Mouse (Mus musculus): ENCODE measurements around the gene Thbd. TPM values are rescaled to one million over a fixed set of nuclear protein-coding genes. Genes with fewer than 3 reads are reported as not detected.

Thbd gene
- total RNA-seq (2021): 10 to 100 TPM; 20.5 to 34.7 TPM
- long read RNA-seq, experiment 1, transcript Thbd-201 (1 exons, 3,723 nt): major isoform, 11 of 11 reads
- long read RNA-seq, experiment 1, partial matches to known transcripts: 0 of 11 reads
- long read RNA-seq, experiment 1, other reads (novel, unspliced or antisense): 0 of 11 reads
- long read RNA-seq, experiment 2, partial matches to known transcripts: 0 of 4 reads
- long read RNA-seq, experiment 2, other reads (novel, unspliced or antisense): 0 of 4 reads

- DNase-seq: peak; percentile 78
These were observed at the start of gene Thbd for GRCm38 (mm10) chr2:148407870-148408760. Gene Thbd, minus strand, starts transcription at chr2:148408188.

DNA sequence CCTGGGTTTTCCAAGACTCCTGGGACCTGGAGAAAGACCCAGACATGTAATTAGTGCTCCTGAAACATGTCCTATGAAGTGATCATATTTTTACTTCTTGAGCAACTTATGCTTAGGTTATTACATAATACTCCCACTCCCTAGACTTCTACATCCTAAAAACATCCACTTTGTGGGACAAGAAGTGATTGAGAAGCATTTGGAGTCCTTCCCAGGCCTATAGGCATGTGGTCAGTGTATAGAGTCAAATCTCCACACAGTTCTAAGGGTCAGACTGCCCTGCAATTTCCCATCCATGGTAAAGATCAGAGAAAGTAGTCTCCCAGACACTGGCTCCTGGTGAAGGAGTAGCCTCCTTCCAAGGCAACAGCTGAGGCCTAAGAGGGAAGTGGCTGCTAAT is 47.4 kb upstream of the Thbd start:
- DNase-seq: no peak

GRCm38 (mm10) chr2:148454014-148454542 is 46.1 kb upstream of the Thbd start:
- DNase-seq: no peak

DNA sequence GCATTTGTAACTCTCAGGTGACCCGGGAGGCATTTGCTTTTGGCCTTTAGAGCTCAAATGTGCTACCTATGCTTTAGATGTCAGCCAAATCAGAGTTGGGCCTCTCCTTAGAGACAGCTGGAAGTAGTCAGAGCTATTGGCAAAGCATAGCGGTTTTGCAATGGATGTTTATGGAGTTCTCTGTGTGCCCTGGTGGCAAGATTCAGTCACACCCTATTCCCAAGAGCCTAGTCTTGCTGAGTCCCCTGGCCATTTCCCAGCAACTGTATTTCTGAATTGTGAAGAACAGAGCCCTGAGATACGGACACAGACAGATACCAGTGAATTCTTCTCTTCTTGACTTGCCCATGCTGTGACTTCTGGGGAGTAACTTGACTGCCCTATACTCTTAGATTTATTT is 45.1 kb upstream of the Thbd start:
- peak in 1 of 2 experiments; percentile 17 for DNase-seq

DNA sequence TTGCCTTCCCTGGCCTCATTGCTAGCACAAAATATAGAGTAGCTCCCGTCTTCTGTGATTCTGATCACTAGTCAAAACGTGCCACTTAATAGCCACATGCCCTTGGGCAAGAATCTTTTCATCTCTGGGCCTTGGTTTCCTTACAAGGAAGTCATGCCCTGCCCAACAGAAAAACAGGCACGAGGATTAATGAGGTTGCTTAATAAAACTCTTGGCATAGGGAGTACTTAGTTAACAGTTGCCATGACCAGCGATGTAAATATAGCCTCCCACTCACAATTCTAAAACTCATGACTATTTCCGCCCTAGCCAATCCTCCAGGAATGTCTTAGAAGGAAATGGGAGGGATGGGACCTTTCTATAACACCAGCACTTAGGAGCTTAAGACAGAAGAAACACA is 43.5 kb upstream of the Thbd start:
- no peak for DNase-seq

DNA sequence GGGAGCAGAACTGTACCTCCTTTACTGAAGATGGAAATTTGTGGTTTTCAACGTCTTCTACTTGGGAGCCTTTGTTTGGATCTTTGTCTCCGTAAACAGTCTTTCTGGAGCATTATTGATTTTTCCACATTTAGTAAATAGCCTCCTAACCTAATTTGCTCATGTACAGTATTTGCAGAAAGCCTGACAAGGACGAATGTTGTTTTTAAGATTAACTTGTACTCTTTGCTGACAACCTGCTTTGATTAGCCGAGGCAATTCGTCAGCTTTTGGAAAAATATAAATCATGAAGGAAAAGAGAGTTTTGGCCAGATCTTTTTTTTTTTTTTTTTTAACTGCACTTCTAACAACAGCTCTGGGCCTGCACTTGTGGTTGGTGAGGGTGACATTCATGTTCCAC is 42.6 kb upstream of the Thbd start:
- no peak for DNase-seq

GRCm38 (mm10) chr2:148449659-148450058 is 41.7 kb upstream of the Thbd start:
- DNase-seq: no peak

GRCm38 (mm10) chr2:148446446-148446845 is 38.5 kb upstream of the Thbd start:
- peak; percentile 41 to 64 for DNase-seq

GRCm38 (mm10) chr2:148445616-148446015 is 37.6 kb upstream of the Thbd start:
- DNase-seq: no peak

DNA sequence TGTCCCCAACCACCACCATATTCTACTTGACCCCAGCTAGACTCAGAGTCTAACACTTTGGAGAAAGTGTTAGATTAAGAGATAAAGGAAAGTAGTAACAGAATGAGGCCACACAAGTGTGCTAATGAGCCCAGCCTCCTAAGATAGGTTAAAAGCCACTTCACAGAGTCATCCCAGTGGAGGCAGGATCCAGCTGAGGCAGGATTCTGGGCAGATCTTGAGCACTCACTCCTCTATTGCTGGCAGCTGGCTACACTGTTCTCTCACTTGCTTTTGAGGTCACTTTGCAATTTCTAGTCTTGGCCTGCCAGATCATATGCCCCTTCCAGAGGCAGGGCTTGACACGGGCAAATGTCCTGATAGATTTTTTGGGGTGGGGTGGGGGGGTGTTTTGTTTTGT is 36.5 kb upstream of the Thbd start:
- no peak for DNase-seq

- peak; percentile 49 to 59 for DNase-seq
These were observed 35.4 kb upstream of the Thbd start, which contains the start of gene Cd93 for GRCm38 (mm10) chr2:148443249-148443958. Gene Cd93, minus strand, starts transcription at chr2:148443563.

DNA sequence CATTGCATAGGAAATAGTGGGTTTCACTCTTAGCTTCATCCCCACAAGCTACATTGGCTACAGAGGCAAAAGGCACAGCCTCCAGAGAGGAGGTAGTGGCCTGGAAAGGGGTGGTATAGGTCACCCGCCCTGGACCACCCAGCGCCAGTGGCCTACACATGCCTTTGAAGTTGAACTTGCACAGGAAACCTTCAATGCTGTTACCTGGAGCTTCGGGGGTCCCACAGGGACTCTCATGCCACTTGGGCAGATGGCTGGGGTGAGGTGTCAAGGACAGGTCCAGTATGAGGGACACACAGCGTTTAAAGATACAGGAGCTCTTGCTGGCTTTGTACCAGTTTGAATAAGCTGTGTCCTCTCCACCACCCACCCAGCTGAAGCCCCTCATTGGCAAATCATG is 34.7 kb upstream of the Thbd start:
- DNase-seq: no peak

- DNase-seq: no peak
These were observed 34.2 kb upstream of the Thbd start for GRCm38 (mm10) chr2:148442172-148442571.

DNA sequence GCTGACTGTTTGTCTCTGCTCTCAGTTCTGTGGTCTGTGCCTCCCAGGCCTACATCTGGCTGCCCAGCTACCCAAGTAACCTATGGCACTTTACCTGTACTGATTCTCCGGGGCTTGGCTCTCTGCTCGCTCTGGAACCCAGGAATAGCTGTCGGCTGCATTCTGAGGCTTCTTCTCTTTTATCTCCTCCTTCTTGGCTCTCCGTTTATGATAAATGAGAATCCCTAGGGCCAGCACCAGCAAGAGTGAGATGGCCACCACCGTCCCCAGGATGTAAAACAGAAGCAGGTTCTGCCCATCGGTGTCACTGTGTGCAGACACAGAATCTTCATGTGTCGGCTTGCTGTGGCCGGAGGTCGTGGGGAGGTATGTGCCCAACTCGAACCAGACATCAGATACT is 33.4 kb upstream of the Thbd start:
- no peak for DNase-seq

- DNase-seq: no peak
These were observed 31.8 kb upstream of the Thbd start for GRCm38 (mm10) chr2:148439691-148440276.

DNA sequence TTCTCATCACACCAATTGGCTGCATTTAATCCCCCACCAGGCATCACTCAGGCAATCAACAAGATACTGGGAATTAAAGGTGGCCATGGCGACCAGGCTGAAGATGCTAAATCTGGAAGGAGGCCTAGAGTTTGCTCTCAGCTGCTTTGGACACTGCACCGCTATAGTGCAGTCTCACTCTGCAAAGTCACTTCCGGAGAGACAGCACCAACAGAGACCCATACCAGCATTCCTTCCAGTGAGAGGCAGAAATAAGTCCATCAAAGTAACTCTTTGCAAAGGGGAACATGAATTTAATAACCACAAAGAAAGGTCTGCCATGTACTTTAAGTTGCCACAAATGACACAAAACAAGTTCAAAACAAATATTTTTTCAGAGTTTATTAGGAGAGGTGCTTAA is 28.3 kb upstream of the Thbd start:
- DNase-seq: no peak

GRCm38 (mm10) chr2:148432346-148432745 is 24.4 kb upstream of the Thbd start:
- DNase-seq: no peak

DNA sequence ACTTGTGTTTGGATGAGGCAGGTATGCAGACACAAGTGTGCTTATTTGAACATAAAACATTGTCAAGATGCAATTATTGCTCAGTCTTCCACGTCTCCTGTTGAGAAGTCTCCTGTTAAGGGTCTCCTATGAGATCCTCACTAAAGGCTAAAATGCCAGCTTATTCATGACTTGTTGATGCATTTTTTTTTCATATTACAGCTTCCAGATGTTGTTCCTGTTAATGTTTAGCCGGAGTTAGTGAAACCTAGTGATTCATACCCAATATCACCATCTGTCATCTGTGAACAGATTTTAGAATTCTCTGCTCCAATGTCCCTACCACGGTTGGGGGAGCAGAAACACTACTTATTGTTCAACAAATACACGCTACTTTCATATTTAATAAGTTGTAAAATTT is 23.0 kb upstream of the Thbd start:
- DNase-seq: no peak

DNA sequence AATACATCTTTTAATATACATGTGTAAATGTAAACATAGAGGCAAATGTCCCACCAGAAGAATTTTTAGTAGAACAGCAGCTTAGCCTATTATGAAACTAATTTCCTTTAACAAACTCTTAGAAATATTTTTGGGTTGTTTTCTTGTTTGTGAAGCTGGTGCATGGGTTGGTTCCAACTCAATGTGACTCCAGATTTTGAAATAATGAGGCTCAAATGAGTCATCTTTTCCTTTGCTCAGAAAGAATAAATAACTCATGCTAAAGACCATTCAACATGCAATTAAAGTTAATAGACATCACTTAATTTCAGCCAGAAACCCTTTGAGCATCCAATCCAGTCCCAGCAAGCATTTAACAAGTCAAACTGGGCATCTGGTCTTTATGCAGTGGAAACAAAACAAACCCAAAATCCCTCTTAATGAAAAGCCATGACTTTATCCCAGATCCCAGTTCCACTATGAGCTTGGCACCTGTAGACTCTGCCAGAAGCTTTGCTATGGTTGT is 21.1 kb upstream of the Thbd start:
- DNase-seq: no peak

DNA sequence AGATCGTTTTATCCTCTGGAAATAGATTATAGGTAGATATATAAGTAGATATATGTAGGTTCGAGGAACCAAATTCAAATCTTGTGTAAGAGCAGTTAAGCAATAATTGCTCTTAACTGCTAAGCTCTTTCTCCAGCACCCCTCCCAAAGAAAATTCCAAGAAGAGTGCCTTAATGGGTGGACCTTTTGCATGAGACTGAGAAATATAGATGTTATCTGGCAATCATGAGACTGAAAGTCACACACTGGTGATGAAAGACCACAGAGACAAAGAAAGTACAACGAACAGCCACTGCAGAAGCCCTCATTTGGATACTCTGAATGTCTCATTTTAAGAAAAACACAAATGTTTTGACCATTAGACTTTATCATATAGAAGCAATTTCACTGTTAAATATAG is 20.5 kb upstream of the Thbd start:
- DNase-seq: no peak

- DNase-seq: no peak
These were observed 19.6 kb upstream of the Thbd start for GRCm38 (mm10) chr2:148427553-148427952.
